Mouse (Mus musculus) embryo, embryonic 10 days (tissue): ENCODE measurements around the gene Fis1.
A peak's percentile ranks its signal among the peaks of the same experiment; 100 is the strongest.
"Not testable (repeated sequence)": the region's sequence is repeated elsewhere in the genome, so short reads cannot be mapped to it uniquely, and the experiment has no call there.

ENCODE experiments used
- DNase-seq: peaks from one replicate; pipeline ENCODE4 v3.0.0-alpha.2; 2015; ENCODE audit warnings: low spot score

Gene Fis1

GRCm38 (mm10) chr5:136940845-136941560 lies 12.1 kb upstream of the Fis1 start:
- no peak for DNase-seq

- no peak for DNase-seq
These were observed 10.3 kb upstream of the Fis1 start for GRCm38 (mm10) chr5:136942781-136943180.

- no peak for DNase-seq
These were observed 9.7 kb upstream of the Fis1 start for GRCm38 (mm10) chr5:136943382-136943781.

GRCm38 (mm10) chr5:136945084-136945483 lies 8.0 kb upstream of the Fis1 start:
- DNase-seq: no peak

- DNase-seq: no peak
These were observed 5.2 kb upstream of the Fis1 start for GRCm38 (mm10) chr5:136947874-136948273.

GRCm38 (mm10) chr5:136949551-136950336 lies 3.3 kb upstream of the Fis1 start:
- not testable (repeated sequence) for DNase-seq

GRCm38 (mm10) chr5:136950521-136950920 lies 2.6 kb upstream of the Fis1 start:
- no peak for DNase-seq

- DNase-seq: no peak
These were observed 922 bp upstream of the Fis1 start for GRCm38 (mm10) chr5:136952153-136952552.

- DNase-seq: no peak
These were observed 421 bp downstream of the Fis1 start for GRCm38 (mm10) chr5:136953440-136953951.

GRCm38 (mm10) chr5:136955622-136956021 lies 2.5 kb downstream of the Fis1 start:
- no peak for DNase-seq

- no peak for DNase-seq
These were observed 4.2 kb downstream of the Fis1 start for GRCm38 (mm10) chr5:136957250-136957649.

GRCm38 (mm10) chr5:136958991-136959605 lies 6.0 kb downstream of the Fis1 start:
- no peak for DNase-seq

GRCm38 (mm10) chr5:136960053-136960452 lies 7.0 kb downstream of the Fis1 start:
- DNase-seq: no peak

- DNase-seq: no peak
These were observed 8.4 kb downstream of the Fis1 start for GRCm38 (mm10) chr5:136961334-136961982.

GRCm38 (mm10) chr5:136961983-136962461 lies 8.9 kb downstream of the Fis1 start:
- DNase-seq: peak; percentile 96

- peak; percentile 91 for DNase-seq
These were observed 9.4 kb downstream of the Fis1 start for GRCm38 (mm10) chr5:136962501-136962900.

- no peak for DNase-seq
These were observed 10.0 kb downstream of the Fis1 start for GRCm38 (mm10) chr5:136962966-136963540.

GRCm38 (mm10) chr5:136965210-136965609 lies 12.1 kb downstream of the Fis1 start:
- no peak for DNase-seq

GRCm38 (mm10) chr5:136965686-136966085 lies 12.6 kb downstream of the Fis1 start:
- DNase-seq: no peak

GRCm38 (mm10) chr5:136966331-136966730 lies 13.3 kb downstream of the Fis1 start, which contains the start of gene Cldn15:
Cldn15 (plus strand) TSS chr5:136966616.
- no peak for DNase-seq

GRCm38 (mm10) chr5:136966861-136967455 lies 13.9 kb downstream of the Fis1 start:
- DNase-seq: no peak
